Mouse (Mus musculus) MEL (cell line): ENCODE results near the gene Cxcl17.

Source experiments
- BHLHE40 ChIP-seq: IDR thresholded peaks from 2 replicates; pipeline ENCODE4 v1.6.1; 2012; ENCODE audit warnings: low read depth, mild to moderate bottlenecking, inconsistent platforms, low read length, improper control_type of control experiment, borderline replicate concordance
- CHD2 ChIP-seq: IDR thresholded peaks from 2 replicates; pipeline ENCODE4 v1.6.1; 2011; ENCODE audit warnings: low read length, improper control_type of control experiment
- CTCF ChIP-seq, 3 experiments: IDR thresholded peaks in 2 of 3; conservative IDR thresholded peaks in 1 of 3; 2 replicates each; pipeline ENCODE4 v1.5.1; 2011 to 2012; ENCODE audit warnings: low read length in 3 of 3, low read depth in 2 of 3, mild to moderate bottlenecking in 2 of 3, improper control_type of control experiment in 1 of 3, inconsistent platforms in 1 of 3, mixed read lengths in 1 of 3, moderate library complexity in 1 of 3; ENCODE audit not compliant: control insufficient read depth in 1 of 3, insufficient read depth in 1 of 3, poor library complexity in 1 of 3, severe bottlenecking in 1 of 3
- EP300 ChIP-seq, 2 experiments: IDR thresholded peaks; 2 replicates each; pipeline ENCODE4 v1.6.1; 2011; ENCODE audit warnings: improper control_type of control experiment in 2 of 2, low read length in 2 of 2, low read depth in 1 of 2, mild to moderate bottlenecking in 1 of 2
- HCFC1 ChIP-seq: IDR thresholded peaks from 2 replicates; pipeline ENCODE4 v1.6.1; 2012; ENCODE audit warnings: low read depth, mild to moderate bottlenecking, inconsistent platforms, low read length, improper control_type of control experiment, moderate library complexity
- JUND ChIP-seq: IDR thresholded peaks from 2 replicates; pipeline ENCODE4 v1.6.1; 2011; ENCODE audit warnings: low read depth, mild to moderate bottlenecking, improper control_type of control experiment, low read length
- MAX ChIP-seq: IDR thresholded peaks from 2 replicates; pipeline ENCODE4 v1.6.1; 2011; ENCODE audit warnings: low read length, improper control_type of control experiment
- POLR2A ChIP-seq, 2 experiments: IDR thresholded peaks; 2 replicates each; pipeline ENCODE4 v1.6.1; 2011 to 2012; ENCODE audit warnings: low read length in 2 of 2, mild to moderate bottlenecking in 2 of 2, control low read depth in 1 of 2, improper control_type of control experiment in 1 of 2, low read depth in 1 of 2, moderate library complexity in 1 of 2; ENCODE audit not compliant: control insufficient read depth in 1 of 2, insufficient read depth in 1 of 2, poor library complexity in 1 of 2
- POLR2AphosphoS5 ChIP-seq: IDR thresholded peaks from 2 replicates; pipeline ENCODE4 v1.6.1; 2012; ENCODE audit warnings: low read depth, borderline replicate concordance, mild to moderate bottlenecking, inconsistent platforms, low read length, moderate library complexity, mixed read lengths

DNA sequence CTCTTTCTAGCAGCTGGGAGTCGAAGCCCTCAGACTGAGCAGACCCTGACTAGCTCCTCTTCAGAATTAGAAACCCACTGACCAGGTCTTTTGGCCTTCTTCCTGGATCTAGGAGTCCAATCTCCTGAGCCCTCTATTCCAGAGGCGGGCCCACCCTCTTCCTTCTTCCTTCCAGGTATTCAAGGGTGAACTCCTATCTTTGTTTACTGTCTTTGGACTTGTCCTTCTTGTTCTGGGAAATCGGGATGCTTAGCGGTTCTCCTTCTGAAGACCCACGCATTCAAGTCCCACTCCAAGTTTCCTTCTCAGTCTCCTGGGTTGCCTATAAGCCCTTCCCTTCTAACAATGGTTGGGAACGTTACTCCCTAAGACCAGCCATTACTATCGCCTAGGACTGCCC, 23.8 kb downstream of the Cxcl17 start:
- no peak for TF ChIP-seq EP300 (IDR thresholded peaks at IDR 0.05; ENCODE audit: low read depth in 1 of 2, low read length in 2 of 2)
- no peak for TF ChIP-seq CTCF (IDR thresholded peaks at IDR 0.05 in 2 of 3, conservative IDR thresholded peaks at IDR 0.05 in 1 of 3; ENCODE audit: control insufficient read depth in 1 of 3, insufficient read depth in 1 of 3, low read depth in 2 of 3, low read length in 3 of 3, poor library complexity in 1 of 3, severe bottlenecking in 1 of 3)
- no peak for TF ChIP-seq CHD2
- no peak for TF ChIP-seq POLR2A (IDR thresholded peaks at IDR 0.05; ENCODE audit: control insufficient read depth in 1 of 2, insufficient read depth in 1 of 2, low read depth in 1 of 2, low read length in 2 of 2, poor library complexity in 1 of 2)
- no peak for TF ChIP-seq HCFC1
- TF ChIP-seq MAX = no peak
- no peak for TF ChIP-seq POLR2AphosphoS5
- TF ChIP-seq BHLHE40 = no peak
- TF ChIP-seq JUND = no peak
